Mouse (Mus musculus): ENCODE data around the gene Hist1h2bj.
A peak's percentile ranks its signal among the peaks of the same experiment; 100 is the strongest.

The Hist1h2bj gene

DNA sequence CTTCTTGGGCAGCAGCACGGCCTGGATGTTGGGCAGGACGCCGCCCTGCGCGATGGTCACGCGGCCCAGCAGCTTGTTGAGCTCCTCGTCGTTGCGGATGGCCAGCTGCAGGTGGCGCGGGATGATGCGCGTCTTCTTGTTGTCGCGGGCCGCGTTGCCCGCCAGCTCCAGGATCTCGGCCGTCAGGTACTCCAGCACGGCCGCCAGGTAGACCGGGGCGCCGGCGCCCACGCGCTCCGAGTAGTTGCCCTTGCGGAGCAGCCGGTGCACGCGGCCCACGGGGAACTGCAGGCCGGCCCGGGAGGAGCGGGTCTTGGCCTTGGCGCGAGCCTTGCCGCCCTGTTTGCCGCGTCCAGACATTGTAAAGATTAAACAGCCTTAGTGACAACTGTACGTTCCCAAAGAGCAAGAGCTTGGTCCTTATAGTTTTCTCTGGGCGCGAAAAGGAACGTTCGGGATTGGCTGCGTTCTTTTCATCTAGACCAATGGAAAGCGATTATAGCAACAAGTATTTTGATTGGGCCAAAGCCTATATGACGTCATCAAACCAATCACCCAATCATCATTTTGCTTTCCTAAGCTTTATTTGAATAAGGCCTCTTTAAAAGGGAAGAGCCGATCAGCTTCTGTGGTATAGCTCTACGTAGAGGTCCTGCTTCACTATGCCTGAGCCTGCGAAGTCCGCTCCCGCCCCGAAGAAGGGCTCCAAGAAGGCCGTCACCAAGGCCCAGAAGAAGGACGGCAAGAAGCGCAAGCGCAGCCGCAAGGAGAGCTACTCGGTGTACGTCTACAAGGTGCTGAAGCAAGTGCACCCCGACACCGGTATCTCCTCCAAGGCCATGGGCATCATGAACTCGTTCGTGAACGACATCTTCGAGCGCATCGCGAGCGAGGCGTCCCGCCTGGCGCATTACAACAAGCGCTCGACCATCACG lies at the start of gene Hist1h2bj, which contains the start of gene Hist1h2ag:
TSS of gene Hist1h2bj (plus strand) at position 647 of the 935 bp plus-strand sequence.
TSS of gene Hist1h2ag (minus strand) at position 377 of the 935 bp plus-strand sequence.
- peak; percentile 88 for DNase-seq

DNA sequence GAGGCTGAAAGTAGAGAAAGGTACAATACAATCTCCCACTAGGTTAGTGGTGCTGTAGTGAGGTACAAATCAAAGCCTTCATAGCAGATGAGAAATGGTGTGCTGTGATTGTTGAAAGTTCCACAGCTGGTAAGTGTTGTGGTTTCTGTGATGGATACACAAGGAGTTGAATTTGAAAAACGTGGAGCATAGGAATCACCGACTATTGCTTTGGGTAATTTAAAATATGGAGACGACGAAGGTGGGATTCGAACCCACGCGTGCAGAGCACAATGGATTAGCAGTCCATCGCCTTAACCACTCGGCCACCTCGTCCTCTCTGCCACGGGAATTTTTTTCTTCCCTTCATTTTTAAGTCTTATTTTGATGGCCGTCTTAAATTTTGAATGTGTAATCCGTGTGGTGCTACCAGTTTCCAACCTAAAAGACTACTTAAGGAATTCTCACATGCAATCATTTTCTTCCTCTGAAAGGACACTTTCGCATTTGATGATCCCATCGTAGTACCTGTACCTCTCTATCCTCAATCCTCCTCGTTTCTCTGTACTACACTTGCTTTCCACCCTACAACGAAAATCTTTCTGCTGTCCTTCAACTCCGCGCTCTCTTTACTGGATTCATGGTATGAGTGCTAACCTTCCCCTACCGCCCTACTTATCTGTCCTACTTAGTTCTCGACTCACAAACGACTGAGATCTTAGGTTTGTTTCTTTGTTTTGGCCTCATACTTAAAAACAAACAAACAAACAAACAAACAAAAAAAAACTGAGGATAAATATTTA lies 48.9 kb upstream of the Hist1h2bj start:
- DNase-seq = peak; percentile 77

DNA sequence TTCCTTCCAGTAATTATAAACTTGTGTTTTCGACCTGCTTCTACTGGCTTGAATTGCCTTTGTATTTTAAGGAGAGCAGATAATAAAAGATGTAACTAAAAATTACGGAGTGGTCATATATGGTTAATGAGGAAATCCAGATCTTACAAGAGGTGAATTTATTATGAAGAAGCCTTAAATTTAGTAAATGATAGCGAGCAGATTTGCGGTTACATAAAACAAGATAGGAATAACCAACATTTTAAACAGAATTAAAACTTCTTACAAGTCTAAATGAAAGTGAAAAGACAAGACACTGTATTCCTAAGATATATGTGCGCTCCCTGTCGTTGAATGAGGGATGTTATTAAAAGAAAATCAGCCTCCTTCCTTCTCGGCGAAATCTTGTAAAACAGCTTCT lies 48.1 kb upstream of the Hist1h2bj start:
- no peak for DNase-seq

DNA sequence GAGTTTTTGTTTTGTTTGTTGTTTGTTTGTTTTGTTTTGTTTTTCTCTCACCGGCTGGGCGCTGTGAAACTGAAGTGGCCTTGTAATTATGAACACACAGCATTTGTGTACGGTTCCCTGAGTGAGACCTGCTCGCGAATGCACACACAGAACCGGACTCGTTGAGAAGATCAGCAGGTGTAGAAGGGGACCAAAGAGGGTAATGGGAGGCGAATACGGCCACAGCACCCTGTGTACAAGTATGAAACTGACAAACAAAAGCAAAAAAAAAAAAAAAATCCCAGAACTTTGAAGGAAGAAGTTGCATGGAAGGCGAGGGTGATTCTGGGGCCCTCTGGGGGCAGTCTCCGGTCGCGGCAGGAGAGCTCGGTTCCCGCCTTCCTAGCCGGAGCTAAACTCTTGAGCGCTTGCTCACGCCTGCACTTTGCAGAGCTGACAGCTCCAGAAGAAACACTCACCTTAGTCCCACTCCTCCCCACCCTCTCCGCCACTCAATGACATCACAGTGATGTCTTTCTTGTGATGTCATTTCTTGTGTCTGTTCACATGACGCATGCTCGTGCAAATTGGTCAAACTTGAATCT lies 47.6 kb upstream of the Hist1h2bj start:
- peak; percentile 46 for DNase-seq

DNA sequence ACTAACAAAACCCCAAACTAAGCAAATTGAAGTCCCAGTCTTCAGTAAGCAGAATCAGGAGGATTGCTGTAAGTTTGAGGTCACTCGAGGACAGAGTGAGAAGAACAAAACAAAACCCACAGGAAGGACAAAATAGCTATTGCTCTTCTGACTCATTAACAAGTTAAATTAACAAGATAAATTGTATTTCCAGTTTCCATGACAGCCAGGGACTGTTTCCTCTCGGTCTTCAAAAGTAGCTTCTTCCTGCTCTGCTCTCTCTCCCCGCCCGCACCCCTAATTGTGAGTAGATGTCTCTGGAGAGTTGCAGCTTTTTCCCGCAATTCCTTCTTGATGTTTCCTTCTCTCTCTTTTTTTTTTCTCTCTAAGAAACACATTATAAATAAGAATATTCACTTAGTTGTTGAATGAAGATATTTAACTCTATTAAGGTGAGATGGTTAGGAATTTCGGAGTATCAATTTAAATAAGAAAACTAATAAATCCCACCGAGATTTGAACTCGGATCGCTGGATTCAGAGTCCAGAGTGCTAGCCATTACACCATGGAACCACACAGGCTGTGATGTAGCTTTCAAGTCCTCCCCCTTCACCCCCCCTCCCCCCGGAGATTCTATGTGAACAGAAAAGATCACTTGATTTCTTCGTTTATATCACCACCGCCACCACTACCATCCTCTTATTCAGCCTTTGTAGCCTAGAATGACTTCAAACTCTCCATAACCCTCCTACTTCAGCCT lies 46.7 kb upstream of the Hist1h2bj start:
- DNase-seq = peak; percentile 70

DNA sequence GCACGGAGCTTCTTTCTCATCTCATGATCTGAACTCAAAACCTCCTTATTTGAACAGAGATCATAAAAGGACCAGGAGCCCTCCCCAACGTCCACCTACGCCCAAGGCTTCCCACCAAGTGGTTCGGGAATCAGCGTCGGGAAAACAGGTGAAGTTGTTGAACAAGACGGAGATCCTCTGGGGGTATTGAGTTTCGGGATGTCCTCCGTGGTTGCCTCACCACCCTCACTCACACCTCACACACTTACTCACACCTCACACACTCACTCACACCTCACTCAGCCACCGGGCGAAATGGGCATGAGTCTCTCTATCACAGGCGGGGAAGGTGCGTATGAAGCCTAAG lies 46.2 kb upstream of the Hist1h2bj start:
- no peak for DNase-seq

DNA sequence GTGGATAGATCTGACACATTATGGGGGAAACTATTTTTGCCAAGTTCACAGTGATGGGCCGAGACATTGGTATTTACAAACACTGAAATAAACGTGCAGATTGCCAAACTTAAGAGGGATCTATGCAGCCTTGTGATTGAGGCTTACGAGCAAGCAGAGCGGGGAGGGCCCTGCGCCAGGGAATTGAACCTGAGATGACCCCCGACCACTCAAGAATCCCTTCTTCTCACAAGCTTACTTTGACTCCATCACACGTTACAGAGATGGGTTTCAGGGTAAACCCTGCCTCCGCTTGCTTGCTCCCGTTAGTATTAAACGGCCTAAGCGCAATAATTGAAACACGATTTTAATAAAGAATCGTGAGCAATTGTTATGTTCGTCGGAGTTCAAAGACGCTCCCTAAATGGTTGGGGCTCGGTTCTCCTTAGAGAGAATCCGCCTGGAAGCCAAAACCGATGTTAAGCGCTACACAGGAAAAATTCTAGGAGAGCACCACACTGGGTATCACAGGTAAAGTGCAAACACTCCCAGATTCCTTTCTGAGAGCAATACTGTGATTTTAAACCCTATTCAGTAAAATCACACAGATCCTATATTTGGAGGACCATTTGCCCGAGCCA lies 45.7 kb upstream of the Hist1h2bj start:
- DNase-seq = no peak

DNA sequence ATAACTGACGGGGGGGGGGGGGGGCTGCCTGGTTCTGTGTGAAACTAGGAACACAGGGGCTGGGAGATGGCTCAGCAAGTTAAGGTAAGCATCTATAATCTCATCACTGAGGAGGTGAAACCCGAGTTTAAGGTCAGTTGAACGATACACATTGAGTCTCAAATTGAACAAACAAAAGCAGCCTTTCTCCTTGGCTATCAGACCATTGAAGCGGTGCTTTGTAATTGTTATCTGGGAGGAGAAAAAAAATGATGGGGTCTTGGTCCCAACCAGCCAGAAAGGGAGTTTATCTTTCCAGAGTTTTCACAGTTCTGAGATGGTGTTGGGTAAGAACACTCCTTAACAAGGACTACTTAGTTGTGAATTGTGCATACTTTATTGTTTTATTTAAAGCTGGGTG lies 45.2 kb upstream of the Hist1h2bj start:
- no peak for DNase-seq

DNA sequence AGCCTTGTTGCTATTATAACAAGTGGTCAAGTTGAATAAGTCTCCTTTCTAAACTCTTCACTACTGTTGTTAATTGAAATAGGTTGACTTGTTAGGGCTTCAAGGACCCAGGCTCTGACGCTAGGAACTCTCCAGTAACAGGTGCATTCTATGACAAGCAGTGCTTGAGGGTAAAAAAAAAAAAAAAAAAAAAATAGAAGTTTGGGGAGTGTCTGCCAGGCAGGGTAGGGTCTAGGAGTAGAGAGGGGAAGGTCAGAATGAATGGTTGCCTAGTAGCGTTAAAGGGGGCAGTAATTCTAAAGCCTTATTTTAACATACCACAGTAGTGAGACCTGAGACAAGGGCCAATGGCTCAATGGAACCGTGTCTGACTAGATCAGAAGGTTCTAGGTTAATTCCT lies 44.6 kb upstream of the Hist1h2bj start:
- no peak for DNase-seq

DNA sequence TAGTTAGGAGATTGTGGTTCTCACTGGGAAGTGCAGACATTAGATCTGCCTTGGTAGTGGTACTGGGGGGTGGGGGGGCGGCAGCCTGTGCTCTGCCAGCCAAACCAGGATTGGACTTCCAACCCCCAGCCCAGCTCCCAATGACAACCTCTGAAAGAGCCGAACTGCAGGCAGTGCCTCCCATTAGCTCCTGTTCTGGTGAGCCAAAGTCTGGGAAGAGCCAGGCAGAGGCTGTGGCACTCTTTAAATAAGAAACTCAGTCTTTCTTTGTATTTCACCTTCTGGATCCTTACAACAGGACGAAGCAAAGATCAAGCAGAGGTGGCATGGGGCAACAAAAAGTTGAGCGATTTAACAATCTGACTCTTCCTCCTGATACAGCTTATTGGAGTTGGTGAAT lies 43.9 kb upstream of the Hist1h2bj start:
- no peak for DNase-seq

DNA sequence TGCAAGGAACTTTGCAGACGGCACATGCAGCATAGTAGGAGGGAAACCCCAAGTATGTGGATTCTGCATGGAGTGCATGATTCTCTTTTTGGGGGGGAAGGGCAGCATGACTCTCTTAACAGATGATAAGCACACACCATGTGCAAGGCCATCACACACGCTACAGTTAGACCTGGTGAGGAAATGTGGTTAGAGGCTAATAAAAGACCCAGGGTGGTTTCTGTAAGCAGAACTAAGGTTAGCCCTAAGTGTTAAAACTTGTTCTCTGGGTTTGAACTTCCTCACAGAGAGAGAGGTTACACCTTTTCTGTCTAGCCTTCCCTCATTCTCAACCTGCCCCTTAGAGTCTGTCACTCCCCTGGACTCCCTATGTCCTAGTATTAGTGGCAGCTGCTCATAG lies 41.7 kb upstream of the Hist1h2bj start:
- no peak for DNase-seq

DNA sequence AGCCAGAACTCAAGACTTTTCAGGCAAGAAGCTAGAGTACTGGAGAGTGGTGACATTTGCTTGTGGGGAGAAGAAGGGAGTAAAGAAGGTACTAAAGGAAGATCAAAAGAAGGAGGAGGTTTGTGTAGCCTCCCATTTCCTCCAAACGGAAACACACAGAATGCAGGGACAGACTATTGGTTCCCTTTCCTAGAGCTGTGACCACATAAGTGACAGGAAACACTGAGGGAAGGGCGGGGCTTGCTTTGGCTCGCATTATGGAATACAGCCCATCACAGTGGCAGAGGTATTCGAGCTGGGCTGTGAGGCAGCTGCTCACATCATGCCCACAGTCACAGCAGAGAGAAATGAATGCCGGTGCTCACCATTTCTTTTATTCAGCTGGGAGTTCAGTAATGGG lies 41.2 kb upstream of the Hist1h2bj start:
- peak; percentile 23 for DNase-seq

DNA sequence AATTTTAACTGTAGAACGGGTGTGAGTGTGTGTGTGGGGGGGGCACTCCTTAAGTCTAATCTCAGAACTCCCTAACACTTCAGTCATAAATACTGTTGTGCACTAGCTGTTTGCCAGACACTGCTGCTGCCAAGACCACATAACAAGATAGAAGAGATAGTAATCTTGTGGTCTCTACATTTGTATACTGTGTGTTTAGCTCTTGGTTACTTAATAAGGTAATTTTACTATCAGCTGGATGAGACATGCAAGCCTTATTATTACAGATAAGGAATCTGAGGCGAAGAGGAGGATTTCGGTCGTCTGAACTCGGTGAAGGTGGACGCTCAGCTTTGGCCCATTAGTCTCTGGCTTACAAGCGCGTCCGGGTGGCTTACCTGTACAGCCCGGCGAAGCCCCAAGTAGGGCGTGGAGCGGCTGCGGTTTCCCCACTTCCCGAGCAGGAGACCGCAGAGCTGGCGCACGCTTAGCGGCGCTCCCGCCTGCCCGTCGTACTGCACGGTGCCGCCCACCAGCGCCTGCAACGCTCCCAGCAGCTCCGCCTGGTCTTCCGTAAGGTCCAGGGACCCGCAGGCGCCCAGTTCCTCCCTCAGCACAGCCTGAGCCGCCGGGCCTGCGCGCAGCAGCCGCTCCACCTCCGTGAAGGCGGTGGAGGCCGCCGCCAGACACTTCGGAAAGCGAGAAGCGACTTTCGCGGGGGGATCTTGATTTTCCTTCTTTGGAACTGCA lies 37.2 kb upstream of the Hist1h2bj start:
- DNase-seq = peak; percentile 64

DNA sequence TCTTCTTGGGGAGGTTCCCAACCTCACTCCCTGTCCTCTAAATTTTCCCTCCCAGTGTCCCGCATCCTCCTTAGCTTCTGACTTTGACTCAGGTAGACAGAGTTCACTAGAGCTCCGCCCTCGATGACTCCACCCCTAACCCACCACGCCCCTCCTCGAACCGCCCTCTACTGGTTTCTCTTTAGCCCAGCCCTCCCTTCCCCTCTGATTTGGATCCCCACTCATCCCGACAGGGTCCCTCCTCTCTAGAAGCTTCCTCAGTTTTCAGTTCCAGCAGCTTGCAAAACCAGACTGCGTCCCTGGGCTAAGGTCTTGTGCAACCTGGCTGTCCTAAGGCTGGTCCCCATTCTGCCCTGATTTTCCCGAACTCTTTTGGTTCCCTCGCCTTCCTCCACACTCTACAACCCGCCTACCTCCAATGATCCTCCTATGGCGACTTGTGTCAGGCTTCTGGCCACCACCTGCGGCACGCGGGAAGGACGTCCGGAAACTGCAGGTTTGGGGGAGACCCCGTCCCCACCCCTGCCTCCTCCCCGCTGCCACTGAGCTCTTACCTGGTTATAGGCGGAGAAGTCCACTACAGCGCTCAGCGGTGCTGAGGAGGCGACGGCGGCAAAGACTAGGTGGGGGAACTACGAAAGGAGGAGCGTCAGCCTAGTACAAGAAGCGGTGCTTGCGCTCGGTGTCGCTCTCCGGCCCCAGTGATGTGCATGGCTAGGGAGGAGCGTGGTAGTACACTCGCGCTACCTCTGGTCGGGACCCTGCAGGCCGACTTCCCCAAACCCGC lies 36.5 kb upstream of the Hist1h2bj start:
- peak; percentile 76 for DNase-seq

DNA sequence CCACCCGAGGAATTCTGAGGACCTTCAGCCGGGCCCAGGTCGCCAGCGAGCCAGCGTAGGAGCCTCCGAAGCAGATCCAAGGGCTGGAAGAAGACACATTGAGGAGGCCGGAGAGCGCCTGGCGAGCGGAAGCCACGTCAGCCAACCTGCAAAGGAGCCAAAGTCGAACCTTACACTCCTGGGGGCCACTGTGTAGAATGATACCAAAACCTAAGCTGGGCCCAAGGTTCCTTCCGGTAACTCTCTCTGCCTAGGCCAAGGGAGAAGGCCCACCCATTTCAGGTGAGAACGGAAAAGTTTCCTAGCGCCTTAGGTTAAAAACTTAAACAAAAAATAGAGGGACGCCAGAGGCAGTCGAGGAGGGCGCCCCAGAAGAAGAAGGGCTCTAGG lies 35.9 kb upstream of the Hist1h2bj start:
- no peak for DNase-seq

DNA sequence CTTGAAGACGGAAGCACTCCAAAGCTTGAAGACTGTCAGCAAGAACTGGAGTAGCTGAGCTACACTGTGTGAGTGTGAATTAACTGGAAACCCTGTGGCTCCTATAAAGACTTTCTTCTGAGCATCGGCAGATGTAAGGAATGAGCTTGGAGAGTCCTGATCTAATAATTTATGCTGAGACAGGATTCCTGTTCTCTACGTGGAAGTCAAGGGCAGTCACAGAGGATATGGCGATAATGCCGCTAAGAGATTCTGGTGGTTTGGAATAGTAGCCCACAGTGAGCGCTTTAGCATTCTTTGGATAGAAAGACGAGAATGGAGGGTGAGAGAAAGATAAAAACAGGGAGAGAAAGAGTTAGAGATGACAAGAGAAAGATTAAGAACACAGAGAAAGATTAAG lies 35.1 kb upstream of the Hist1h2bj start:
- no peak for DNase-seq

DNA sequence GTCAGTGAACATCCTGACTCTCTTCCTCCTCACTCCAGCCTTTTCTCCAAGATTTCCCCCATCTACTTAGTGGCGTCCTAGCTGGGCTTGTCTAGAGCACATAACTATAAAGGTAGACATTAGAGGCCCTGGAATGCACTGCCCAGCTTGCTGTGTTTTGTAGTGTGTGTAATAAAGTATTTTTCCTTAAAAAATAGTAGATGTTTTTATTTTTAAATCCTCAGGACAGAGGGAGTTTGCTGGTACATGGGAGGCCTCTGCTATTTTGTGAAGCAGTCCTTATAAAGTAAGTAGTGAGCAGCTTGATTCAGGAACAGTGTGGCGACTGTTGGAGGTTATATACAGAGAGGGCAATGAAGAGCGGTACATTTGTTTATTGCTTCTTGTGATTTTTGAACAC lies 34.3 kb upstream of the Hist1h2bj start:
- DNase-seq = no peak

DNA sequence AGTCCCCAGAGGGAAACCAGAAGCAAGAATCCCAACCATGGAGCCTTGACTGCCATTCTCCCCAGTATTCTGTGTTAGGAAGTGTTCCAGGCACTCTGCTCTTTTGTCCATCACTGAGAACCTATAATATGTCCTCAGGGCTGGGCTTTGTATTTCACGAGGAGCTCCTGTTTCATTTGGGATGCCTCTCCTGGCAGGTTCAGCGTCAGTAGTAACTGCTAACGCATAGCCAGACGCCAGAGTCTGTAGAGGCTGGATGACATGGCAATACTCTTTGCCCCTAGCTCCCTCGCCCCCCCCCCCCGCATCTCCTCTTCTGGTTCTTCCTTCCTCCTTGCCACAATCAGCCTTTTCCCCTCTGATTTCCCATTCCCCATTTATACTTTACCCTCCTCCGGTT lies 33.4 kb upstream of the Hist1h2bj start, which contains the start of gene Prss16:
TSS of gene Prss16 (minus strand) at position 101 of the 400 bp plus-strand sequence.
- DNase-seq = no peak

DNA sequence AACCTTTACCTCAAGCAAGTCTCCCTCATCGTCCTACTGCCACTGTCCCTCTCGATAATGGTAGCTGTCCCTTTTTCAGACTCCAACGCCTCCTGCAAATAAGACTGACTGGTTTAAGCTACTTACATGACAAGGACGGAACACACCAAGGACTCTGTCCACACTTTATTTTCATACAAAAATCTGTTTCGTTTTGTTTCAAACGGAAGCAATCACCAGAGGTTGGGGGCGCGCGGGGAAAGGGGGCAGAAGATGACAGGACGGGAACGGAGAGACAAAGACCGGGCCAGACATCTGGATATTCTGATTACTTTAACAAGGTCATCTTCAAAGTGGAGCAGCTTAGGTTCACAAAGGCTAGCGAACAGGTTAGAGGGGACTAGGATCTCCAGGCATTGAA lies 29.3 kb upstream of the Hist1h2bj start:
- no peak for DNase-seq

DNA sequence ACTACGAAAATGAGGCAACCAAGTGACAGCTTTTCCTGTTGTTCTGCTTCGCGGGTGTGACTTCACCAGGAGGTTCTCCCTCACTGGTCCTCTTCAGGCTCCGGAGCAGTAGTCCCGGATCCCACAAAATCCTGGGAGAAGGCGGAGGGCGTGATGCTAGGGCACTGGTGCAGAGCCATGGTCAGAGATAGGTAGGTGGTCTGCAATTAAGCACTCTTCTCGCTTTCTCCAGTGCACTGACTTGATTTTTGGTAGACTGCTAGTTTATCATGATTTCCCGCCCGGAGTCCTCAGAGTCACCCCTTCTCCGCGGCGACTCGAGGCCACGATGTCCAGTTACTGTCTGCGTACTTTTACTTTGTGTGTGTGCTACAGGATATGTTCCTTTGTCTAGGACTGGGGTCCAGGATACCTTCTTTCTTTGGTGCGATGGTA lies 28.6 kb upstream of the Hist1h2bj start:
- DNase-seq = no peak
